Mouse (Mus musculus) myocyte (in vitro differentiated cells): ENCODE results near the gene Rpl6.

Source experiments
- CEBPB ChIP-seq: IDR thresholded peaks from 2 replicates; pipeline ENCODE4 v1.6.1; 2011; ENCODE audit warnings: mild to moderate bottlenecking, moderate library complexity; ENCODE audit not compliant: poor library complexity, insufficient read depth, severe bottlenecking
- E2F4 ChIP-seq: IDR thresholded peaks from one replicate; pipeline ENCODE4 v1.6.1; 2011; ENCODE audit warnings: mild to moderate bottlenecking, control low read depth, moderate library complexity; ENCODE audit not compliant: insufficient read depth
- MAX ChIP-seq: IDR thresholded peaks from one replicate; pipeline ENCODE4 v1.6.1; 2011; ENCODE audit warnings: low read depth, mild to moderate bottlenecking, control low read depth
- MYOD1 ChIP-seq, 3 experiments: IDR thresholded peaks; one replicate each; pipeline ENCODE4 v1.6.1; 2011; ENCODE audit warnings: control low read depth in 2 of 3, low read depth in 2 of 3, mild to moderate bottlenecking in 2 of 3, moderate library complexity in 1 of 3; ENCODE audit not compliant: insufficient read length in 2 of 3, control insufficient read depth in 1 of 3
- MYOG ChIP-seq, 3 experiments: IDR thresholded peaks; one replicate each; pipeline ENCODE4 v1.6.1; 2011; ENCODE audit warnings: control low read depth in 2 of 3, low read depth in 2 of 3, mild to moderate bottlenecking in 2 of 3; ENCODE audit not compliant: insufficient read length in 2 of 3, control insufficient read depth in 1 of 3, insufficient read depth in 1 of 3
- POLR2A ChIP-seq: IDR thresholded peaks from one replicate; pipeline ENCODE4 v1.6.1; 2011; ENCODE audit warnings: low read depth, mild to moderate bottlenecking, control low read depth, moderate library complexity; ENCODE audit not compliant: insufficient read length
- POLR2AphosphoS2 ChIP-seq: IDR thresholded peaks from one replicate; pipeline ENCODE4 v1.6.1; 2011; ENCODE audit warnings: low read depth, control low read depth; ENCODE audit not compliant: insufficient read length
- REST ChIP-seq: IDR thresholded peaks from one replicate; pipeline ENCODE4 v1.6.1; 2011; ENCODE audit warnings: mild to moderate bottlenecking, control low read depth, moderate library complexity; ENCODE audit not compliant: insufficient read depth, insufficient read length
- SRF ChIP-seq: IDR thresholded peaks from one replicate; pipeline ENCODE4 v1.6.1; 2011; ENCODE audit warnings: low read depth; ENCODE audit not compliant: control insufficient read depth, insufficient read length
- TCF12 ChIP-seq: IDR thresholded peaks from one replicate; pipeline ENCODE4 v1.6.1; 2011; ENCODE audit warnings: mild to moderate bottlenecking, control low read depth; ENCODE audit not compliant: poor library complexity, insufficient read depth, severe bottlenecking
- USF1 ChIP-seq: IDR thresholded peaks from one replicate; pipeline ENCODE4 v1.6.1; 2011; ENCODE audit warnings: low read depth, mild to moderate bottlenecking, control low read depth, moderate library complexity

DNA sequence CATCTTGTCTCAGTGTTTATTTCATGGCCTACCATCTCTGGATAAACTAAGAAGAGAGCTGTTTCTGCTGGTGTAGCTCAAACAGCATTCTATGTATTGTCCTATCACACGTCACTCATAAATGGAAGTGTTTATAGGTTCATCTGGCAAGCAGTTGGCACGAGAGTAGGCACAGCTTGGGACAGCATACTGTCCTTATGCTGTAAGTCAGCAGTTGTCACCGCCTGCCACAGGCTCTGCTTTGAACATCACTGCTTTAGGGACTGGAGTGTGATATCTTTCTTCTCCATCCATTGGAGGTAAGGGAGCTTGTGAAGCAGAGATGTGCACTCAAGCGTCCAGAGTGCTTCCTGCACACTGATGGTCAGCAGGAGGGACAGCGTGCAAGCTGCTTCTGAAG is 35.6 kb downstream of the Rpl6 start:
- TF ChIP-seq POLR2AphosphoS2 (no peak), E2F4 (no peak), TCF12 (no peak), POLR2A (no peak), MYOD1 (IDR thresholded peaks at IDR 0.05; ENCODE audit: control insufficient read depth in 1 of 3, insufficient read length in 2 of 3, low read depth in 2 of 3) (no peak), USF1 (no peak), CEBPB (no peak), MYOG (IDR thresholded peaks at IDR 0.05; ENCODE audit: control insufficient read depth in 1 of 3, insufficient read depth in 1 of 3, insufficient read length in 2 of 3, low read depth in 2 of 3) (no peak), MAX (no peak), SRF (no peak), REST (no peak)
